Mouse (Mus musculus): ENCODE measurements around the gene Taf7l. TPM values are rescaled to one million over a fixed set of nuclear protein-coding genes. Genes with fewer than 3 reads are reported as not detected.

Taf7l gene
- 1.8 and 2.9 TPM in 2 replicates for polyA plus RNA-seq (2011; ENCODE audit: insufficient read depth, insufficient read length, low read depth, missing spikeins)

DNA sequence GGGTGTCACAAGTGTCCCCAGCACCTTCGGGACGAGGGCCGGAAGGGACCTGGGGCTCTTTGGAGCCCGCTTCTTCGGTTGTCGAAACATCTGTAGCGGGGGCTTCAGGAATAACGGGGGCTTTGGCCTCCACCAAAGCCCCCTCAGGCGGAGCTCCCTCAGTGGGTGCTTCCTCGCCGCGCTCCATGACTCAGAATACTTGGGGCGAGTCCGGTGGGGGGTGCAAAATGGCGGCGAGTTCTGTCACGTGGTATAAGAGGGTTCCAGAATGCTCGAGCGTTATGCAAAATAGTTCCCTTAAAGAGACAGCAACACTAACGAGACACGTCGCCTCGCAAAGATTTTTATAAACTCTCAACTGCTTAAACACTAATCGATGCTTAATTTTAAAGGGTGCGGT is at the start of gene Taf7l:
Taf7l (minus strand) TSS at position 201 of the 400 bp plus-strand sequence.
- H3K36me3 ChIP-seq (ENCODE audit: control insufficient read depth, insufficient read depth, low read length, poor library complexity, severe bottlenecking) = no peaks in the 10 kb centered on the region
- no peaks in the 10 kb centered on the region for H3K9me3 ChIP-seq (replicated peaks; ENCODE audit: control insufficient read depth, insufficient read depth, low read length, poor library complexity, severe bottlenecking)
- H3K4me3 ChIP-seq (ENCODE audit: low read depth, low read length) = 0 out of 2 replicates have a peak within 1 kb of the TSS, but pooled peaks have one; percentile 22
- no peak within 1 kb of the TSS for H3K27ac ChIP-seq (ENCODE audit: insufficient read depth, low read length)
- no peak for TF ChIP-seq POLR2A (IDR thresholded peaks at IDR 0.05; ENCODE audit: insufficient read depth, low read length)
- no peak for TF ChIP-seq EP300 (IDR thresholded peaks at IDR 0.05; ENCODE audit: insufficient read depth, low read depth, low read length)
- no peak for TF ChIP-seq CTCF (IDR thresholded peaks at IDR 0.05; ENCODE audit: low read depth, low read length)
- peaks cover 6% of the 10 kb centered on the region for H3K27me3 ChIP-seq (ENCODE audit: control insufficient read depth, insufficient read depth, low read length, poor library complexity, severe bottlenecking)
- H3K4me1 ChIP-seq (ENCODE audit: control insufficient read depth, insufficient read depth, low read length) = no peaks in the 10 kb centered on the region
- H3K9ac ChIP-seq (ENCODE audit: low read depth, poor library complexity, severe bottlenecking) = no peak within 1 kb of the TSS

- no peak for TF ChIP-seq POLR2A (IDR thresholded peaks at IDR 0.05; ENCODE audit: insufficient read depth, low read length)
- no peak for TF ChIP-seq EP300 (IDR thresholded peaks at IDR 0.05; ENCODE audit: insufficient read depth, low read depth, low read length)
- no peak for TF ChIP-seq CTCF (IDR thresholded peaks at IDR 0.05; ENCODE audit: low read depth, low read length)
- Histone ChIP-seq H3K36me3 (ENCODE audit: control insufficient read depth, insufficient read depth, low read length, poor library complexity, severe bottlenecking) (no peaks in the 10 kb centered on the region), H3K27ac (ENCODE audit: insufficient read depth, low read length) (no peak overlapping the region), H3K9ac (ENCODE audit: low read depth, poor library complexity, severe bottlenecking) (no peak overlapping the region), H3K4me1 (ENCODE audit: control insufficient read depth, insufficient read depth, low read length) (no peaks in the 10 kb centered on the region), H3K4me3 (ENCODE audit: low read depth, low read length) (no peak overlapping the region), H3K9me3 (replicated peaks; ENCODE audit: control insufficient read depth, insufficient read depth, low read length, poor library complexity, severe bottlenecking) (no peaks in the 10 kb centered on the region), H3K27me3 (ENCODE audit: control insufficient read depth, insufficient read depth, low read length, poor library complexity, severe bottlenecking) (no peaks in the 10 kb centered on the region)
Measured at GRCm38 (mm10) chrX:134525260-134525659, 49.0 kb upstream of the Taf7l start.

- no peak overlapping the region for H3K9ac ChIP-seq (ENCODE audit: low read depth, poor library complexity, severe bottlenecking)
- H3K4me3 ChIP-seq (ENCODE audit: low read depth, low read length) = no peak overlapping the region
- no peaks in the 10 kb centered on the region for H3K36me3 ChIP-seq (ENCODE audit: control insufficient read depth, insufficient read depth, low read length, poor library complexity, severe bottlenecking)
- H3K9me3 ChIP-seq (replicated peaks; ENCODE audit: control insufficient read depth, insufficient read depth, low read length, poor library complexity, severe bottlenecking) = no peaks in the 10 kb centered on the region
- H3K4me1 ChIP-seq (ENCODE audit: control insufficient read depth, insufficient read depth, low read length) = no peaks in the 10 kb centered on the region
- no peaks in the 10 kb centered on the region for H3K27me3 ChIP-seq (ENCODE audit: control insufficient read depth, insufficient read depth, low read length, poor library complexity, severe bottlenecking)
- no peak overlapping the region for H3K27ac ChIP-seq (ENCODE audit: insufficient read depth, low read length)
- TF ChIP-seq POLR2A (IDR thresholded peaks at IDR 0.05; ENCODE audit: insufficient read depth, low read length) (no peak), CTCF (IDR thresholded peaks at IDR 0.05; ENCODE audit: low read depth, low read length) (no peak), EP300 (IDR thresholded peaks at IDR 0.05; ENCODE audit: insufficient read depth, low read depth, low read length) (no peak)
Measured at GRCm38 (mm10) chrX:134523772-134524171, 47.5 kb upstream of the Taf7l start.

- no peak overlapping the region for H3K4me3 ChIP-seq (ENCODE audit: low read depth, low read length)
- H3K9me3 ChIP-seq (replicated peaks; ENCODE audit: control insufficient read depth, insufficient read depth, low read length, poor library complexity, severe bottlenecking) = no peaks in the 10 kb centered on the region
- TF ChIP-seq CTCF (IDR thresholded peaks at IDR 0.05; ENCODE audit: low read depth, low read length) (peak; percentile 31), EP300 (IDR thresholded peaks at IDR 0.05; ENCODE audit: insufficient read depth, low read depth, low read length) (no peak)
- no peak overlapping the region for H3K9ac ChIP-seq (ENCODE audit: low read depth, poor library complexity, severe bottlenecking)
- H3K4me1 ChIP-seq (ENCODE audit: control insufficient read depth, insufficient read depth, low read length) = no peaks in the 10 kb centered on the region
- H3K36me3 ChIP-seq (ENCODE audit: control insufficient read depth, insufficient read depth, low read length, poor library complexity, severe bottlenecking) = no peaks in the 10 kb centered on the region
- no peaks in the 10 kb centered on the region; the same call in 1 of the 2 replicates for H3K27me3 ChIP-seq (ENCODE audit: control insufficient read depth, insufficient read depth, low read length, poor library complexity, severe bottlenecking)
- no peak overlapping the region for H3K27ac ChIP-seq (ENCODE audit: insufficient read depth, low read length)
Measured at GRCm38 (mm10) chrX:134509473-134509872, 33.2 kb upstream of the Taf7l start.

DNA sequence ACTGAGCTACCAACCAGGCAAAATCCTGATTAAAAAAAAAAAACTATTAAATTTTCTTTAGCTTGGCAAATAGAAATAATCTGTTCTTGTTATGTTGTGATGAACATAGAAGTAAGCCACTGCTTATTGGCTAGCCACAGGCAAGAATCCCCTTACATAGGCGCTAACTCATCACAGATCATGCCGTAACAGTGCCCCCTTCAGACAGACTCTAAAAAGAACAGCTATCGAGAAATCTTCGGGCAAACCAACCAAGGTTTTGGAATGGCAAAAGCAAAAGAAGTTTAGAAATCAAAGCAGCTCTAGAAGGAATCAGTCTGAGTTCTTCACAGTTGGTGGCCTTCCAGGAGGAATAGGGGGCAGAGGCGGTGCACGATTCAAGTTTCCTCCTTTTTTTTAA is 31.7 kb upstream of the Taf7l start:
- TF ChIP-seq CTCF (IDR thresholded peaks at IDR 0.05; ENCODE audit: low read depth, low read length) (no peak), POLR2A (IDR thresholded peaks at IDR 0.05; ENCODE audit: insufficient read depth, low read length) (no peak), EP300 (IDR thresholded peaks at IDR 0.05; ENCODE audit: insufficient read depth, low read depth, low read length) (no peak)
- H3K4me3 ChIP-seq (ENCODE audit: low read depth, low read length) = no peak overlapping the region
- no peaks in the 10 kb centered on the region for H3K4me1 ChIP-seq (ENCODE audit: control insufficient read depth, insufficient read depth, low read length)
- H3K27me3 ChIP-seq (ENCODE audit: control insufficient read depth, insufficient read depth, low read length, poor library complexity, severe bottlenecking) = no peaks in the 10 kb centered on the region; the same call in 1 of the 2 replicates
- H3K9me3 ChIP-seq (replicated peaks; ENCODE audit: control insufficient read depth, insufficient read depth, low read length, poor library complexity, severe bottlenecking) = no peaks in the 10 kb centered on the region
- H3K36me3 ChIP-seq (ENCODE audit: control insufficient read depth, insufficient read depth, low read length, poor library complexity, severe bottlenecking) = no peaks in the 10 kb centered on the region
- no peak overlapping the region for H3K9ac ChIP-seq (ENCODE audit: low read depth, poor library complexity, severe bottlenecking)
- H3K27ac ChIP-seq (ENCODE audit: insufficient read depth, low read length) = no peak overlapping the region

- TF ChIP-seq EP300 (IDR thresholded peaks at IDR 0.05; ENCODE audit: insufficient read depth, low read depth, low read length) (no peak), CTCF (IDR thresholded peaks at IDR 0.05; ENCODE audit: low read depth, low read length) (no peak), POLR2A (IDR thresholded peaks at IDR 0.05; ENCODE audit: insufficient read depth, low read length) (no peak)
Measured at GRCm38 (mm10) chrX:134500651-134501050, 24.4 kb upstream of the Taf7l start.

More at GRCm38 (mm10) chrX:134500651-134501050, 24.4 kb upstream of the Taf7l start:
- no peaks in the 10 kb centered on the region for H3K36me3 ChIP-seq (ENCODE audit: control insufficient read depth, insufficient read depth, low read length, poor library complexity, severe bottlenecking)
- no peak overlapping the region for H3K9ac ChIP-seq (ENCODE audit: low read depth, poor library complexity, severe bottlenecking)
- no peaks in the 10 kb centered on the region for H3K9me3 ChIP-seq (replicated peaks; ENCODE audit: control insufficient read depth, insufficient read depth, low read length, poor library complexity, severe bottlenecking)
- H3K27me3 ChIP-seq (ENCODE audit: control insufficient read depth, insufficient read depth, low read length, poor library complexity, severe bottlenecking) = no peaks in the 10 kb centered on the region; the same call in 1 of the 2 replicates
- no peak overlapping the region for H3K4me3 ChIP-seq (ENCODE audit: low read depth, low read length)
- H3K4me1 ChIP-seq (ENCODE audit: control insufficient read depth, insufficient read depth, low read length) = no peaks in the 10 kb centered on the region
- H3K27ac ChIP-seq (ENCODE audit: insufficient read depth, low read length) = no peak overlapping the region

Data from ES-Bruce4 (cell line).